Mouse (Mus musculus) limb, embryonic 11.5 days (tissue): Measurements from ENCODE around the gene Cdh8. TPM values are rescaled to one million over a fixed set of nuclear protein-coding genes. Genes with fewer than 3 reads are reported as not detected.

ENCODE experiments used
- ATAC-seq: fragments of 200-750 bp; cut with Nextera tagmentation; 2 replicates; pipeline ENCODE4 v1.8.0; 2017; ENCODE audit warnings: low read depth; ENCODE audit not compliant: insufficient number of reproducible peaks, low FRiP score, low TSS enrichment
- DNase-seq: peaks from one replicate; pipeline ENCODE4 v3.0.0-alpha.2; 2015; ENCODE audit warnings: low spot score
- H3K27ac ChIP-seq: fragments of 300-500 bp; sonication (generic); replicated peaks from 2 replicates; pipeline ENCODE4 v1.5.1; 2014; ENCODE audit warnings: low read depth, mild to moderate bottlenecking, low read length
- H3K27me3 ChIP-seq: fragments of 300-500 bp; sonication (generic); 2 replicates; pipeline ENCODE4 v1.6.1; 2014; ENCODE audit warnings: mild to moderate bottlenecking, low read length, mixed read lengths; ENCODE audit not compliant: control insufficient read depth, insufficient read depth
- H3K36me3 ChIP-seq: fragments of 300-500 bp; sonication (generic); 2 replicates; pipeline ENCODE4 v1.6.1; 2014; ENCODE audit warnings: mild to moderate bottlenecking, low read length, moderate library complexity, mixed read lengths; ENCODE audit not compliant: control insufficient read depth, insufficient read depth
- H3K4me1 ChIP-seq: fragments of 300-500 bp; sonication (generic); 2 replicates; pipeline ENCODE4 v1.6.1; 2014; ENCODE audit warnings: low read length, mixed read lengths; ENCODE audit not compliant: control insufficient read depth, insufficient read depth
- H3K4me2 ChIP-seq: fragments of 300-500 bp; sonication (generic); 2 replicates; pipeline ENCODE4 v1.6.1; 2014; ENCODE audit warnings: low read depth, mild to moderate bottlenecking, moderate library complexity; ENCODE audit not compliant: severe bottlenecking
- H3K4me3 ChIP-seq: fragments of 300-500 bp; sonication (generic); 2 replicates; pipeline ENCODE4 v1.5.1; 2014; ENCODE audit warnings: low read depth, low read length
- H3K9ac ChIP-seq: fragments of 300-500 bp; sonication (generic); 2 replicates; pipeline ENCODE4 v1.6.1; 2014; ENCODE audit warnings: mild to moderate bottlenecking, low read length
- H3K9me3 ChIP-seq: fragments of 300-500 bp; sonication (generic); 2 replicates; pipeline ENCODE4 v1.6.1; 2016; ENCODE audit warnings: low read length; ENCODE audit not compliant: control insufficient read depth
- WGBS: fragments of 180-500 bp; shearing (Covaris S2); extraction: QIAGEN DNeasy Blood & Tissue Kit; methylation state at CpG from one replicate; pipeline ENCODE4 v1.1.7; 2014; 5-methylcytosine and 5-hydroxymethylcytosine counted together
- polyA plus RNA-seq: library from polyadenylated mRNA; unstranded; fragments of >200 nt; fragmentation: Nextera tagmentation; extraction: Ambion mirVana; gene quantifications from 2 replicates; pipeline ENCODE4 v1.2.1, GENCODE M21; 2014

The Cdh8 gene
- 1.2 TPM in 2 replicates for polyA plus RNA-seq

DNA sequence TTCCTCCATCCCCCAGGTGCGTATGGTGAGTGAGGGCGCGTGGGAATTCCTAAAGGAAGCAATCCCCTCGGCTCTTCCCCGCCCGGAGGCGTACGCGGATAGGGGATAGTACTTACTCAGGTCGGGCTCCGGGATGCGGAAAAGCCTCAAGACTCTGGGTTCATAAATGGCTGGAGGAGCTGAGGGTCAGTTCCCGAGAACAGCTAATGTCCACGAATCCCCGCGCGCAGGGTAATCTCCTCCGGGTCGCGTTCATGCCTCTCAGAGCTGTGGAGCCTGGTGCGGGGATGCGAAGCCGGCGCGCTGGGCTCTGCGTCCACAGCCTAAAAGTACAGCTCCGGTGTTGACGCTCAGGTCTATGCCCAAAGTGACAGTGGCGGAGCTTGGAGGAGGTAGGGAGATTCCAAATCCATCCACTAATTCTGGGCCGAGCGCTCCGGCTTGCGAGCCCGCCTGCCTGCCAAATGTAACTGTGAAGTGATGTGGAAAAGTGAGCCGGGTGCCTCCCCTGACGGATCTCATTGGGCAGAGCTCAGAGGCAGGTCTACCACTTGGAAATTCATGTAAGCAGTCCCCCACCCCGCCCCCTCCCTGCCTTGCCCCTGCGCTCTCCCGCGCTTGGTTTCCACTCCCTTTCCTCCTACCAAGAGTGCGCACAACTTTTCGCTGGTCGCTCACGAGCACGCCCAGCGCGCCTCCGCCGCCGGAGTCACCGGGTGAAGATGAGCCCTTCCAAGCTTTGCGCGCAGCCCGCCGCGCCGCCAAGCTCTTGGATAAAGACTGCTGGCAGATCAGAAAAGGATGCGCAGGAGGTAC is at the start of gene Cdh8:
TSS of gene Cdh8 (minus strand) at position 506 of the 816 bp plus-strand sequence.
- no peak within 1 kb of the TSS for H3K9ac ChIP-seq
- H3K4me3 ChIP-seq: peak within 1 kb of the TSS; percentile 42
- H3K4me2 ChIP-seq: peak within 1 kb of the TSS; percentile 86
- H3K36me3 ChIP-seq: no peaks in the 10 kb centered on the region
- H3K27me3 ChIP-seq: peaks cover 35% of the 10 kb centered on the region
- H3K4me1 ChIP-seq: no peaks in the 10 kb centered on the region
- H3K9me3 ChIP-seq: no peaks in the 10 kb centered on the region
- DNase-seq (peak; percentile 71), ATAC-seq (peak; percentile 86)
- WGBS: under 1% methylated on average over 58 of the region's 58 CpGs
- H3K27ac ChIP-seq: no peak within 1 kb of the TSS

DNA sequence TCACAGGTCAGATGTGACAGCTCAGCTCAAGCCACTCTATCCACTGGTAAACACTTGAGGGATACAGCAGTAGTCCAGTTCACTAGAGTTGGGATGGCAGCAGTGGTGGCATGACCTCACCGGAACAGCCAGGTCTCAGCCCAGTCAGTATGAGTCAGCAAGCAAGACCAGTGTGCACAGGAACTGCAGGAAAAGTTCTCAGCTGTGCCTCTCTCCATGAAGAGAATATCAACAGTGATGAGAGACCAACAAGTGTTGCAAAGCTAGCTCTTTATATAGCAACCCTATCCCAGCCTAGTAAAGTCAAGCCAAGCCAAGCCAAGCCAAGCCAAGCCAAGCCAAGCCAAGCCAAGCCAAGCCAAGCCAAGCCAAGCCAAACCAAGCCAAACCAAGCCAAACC is 30.2 kb upstream of the Cdh8 start:
- Histone ChIP-seq H3K4me2 (no peak overlapping the region), H3K9me3 (no peaks in the 10 kb centered on the region), H3K4me1 (no peaks in the 10 kb centered on the region), H3K9ac (no peak overlapping the region), H3K36me3 (no peaks in the 10 kb centered on the region), H3K27ac (no peak overlapping the region), H3K27me3 (no peaks in the 10 kb centered on the region), H3K4me3 (no peak overlapping the region)
- WGBS: 92% methylated on average over 1 of the region's 1 CpGs
- no peak for ATAC-seq
- DNase-seq: no peak

DNA sequence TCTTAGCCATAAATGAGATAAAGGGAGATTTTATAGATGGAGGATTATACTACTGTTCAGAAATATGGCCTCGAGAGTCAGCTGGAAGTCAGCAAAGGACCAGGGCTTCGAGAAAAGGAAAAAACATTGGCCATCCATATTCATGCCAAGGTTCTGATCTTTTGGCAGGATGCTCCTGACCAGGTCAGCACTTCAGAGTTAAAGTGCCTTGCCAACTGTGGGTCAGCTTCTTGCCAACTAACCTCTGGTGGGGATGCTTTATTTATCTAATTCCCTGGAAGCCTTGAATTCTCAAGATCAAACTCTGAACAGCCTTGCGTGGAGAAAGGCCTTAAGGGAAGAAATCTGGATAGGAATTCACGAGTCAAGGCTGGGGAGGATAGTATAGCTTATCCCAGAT is 9.6 kb upstream of the Cdh8 start:
- Histone ChIP-seq H3K27me3 (no peaks in the 10 kb centered on the region), H3K9ac (no peak overlapping the region), H3K4me2 (no peak overlapping the region), H3K4me1 (no peaks in the 10 kb centered on the region), H3K27ac (no peak overlapping the region), H3K4me3 (no peak overlapping the region), H3K9me3 (no peaks in the 10 kb centered on the region), H3K36me3 (no peaks in the 10 kb centered on the region)
- no peak for ATAC-seq
- DNase-seq: no peak
- 82% methylated on average over 4 of the region's 4 CpGs for WGBS

GRCm38 (mm10) chr8:99421516-99421915 is 5.2 kb upstream of the Cdh8 start:
- no peaks in the 10 kb centered on the region for H3K9me3 ChIP-seq
- no peak overlapping the region for H3K27ac ChIP-seq
- H3K4me3 ChIP-seq: no peak overlapping the region
- no peaks in the 10 kb centered on the region for H3K4me1 ChIP-seq
- H3K36me3 ChIP-seq: no peaks in the 10 kb centered on the region
- ATAC-seq: no peak
- no peak overlapping the region for H3K9ac ChIP-seq
- H3K4me2 ChIP-seq: no peak overlapping the region
- no peak for DNase-seq
- WGBS: 37% methylated on average over 7 of the region's 7 CpGs
- H3K27me3 ChIP-seq: peaks cover 13% of the 10 kb centered on the region

DNA sequence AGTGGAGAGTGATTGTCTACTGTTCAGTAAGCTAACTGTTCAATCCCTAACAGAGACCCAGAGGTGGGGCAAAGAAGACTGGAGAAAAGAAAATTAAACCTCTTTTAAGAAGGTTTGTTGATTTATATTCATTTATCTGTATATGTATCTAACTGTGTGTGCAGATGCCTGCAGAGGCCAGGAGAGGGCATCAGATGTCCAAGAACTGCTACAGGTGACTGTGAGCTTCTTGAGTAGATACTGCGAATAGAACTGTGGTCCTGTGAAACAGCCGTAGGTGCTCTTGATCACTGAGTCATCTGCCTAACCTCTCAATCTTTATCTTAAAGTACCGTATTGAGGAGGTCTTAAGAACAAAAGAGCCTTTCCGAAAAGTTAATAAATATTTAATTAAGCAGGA is 3.5 kb upstream of the Cdh8 start:
- Histone ChIP-seq H3K27ac (no peak overlapping the region), H3K4me1 (no peaks in the 10 kb centered on the region), H3K4me2 (no peak overlapping the region), H3K9ac (no peak overlapping the region), H3K36me3 (no peaks in the 10 kb centered on the region), H3K9me3 (no peaks in the 10 kb centered on the region), H3K27me3 (peaks cover 29% of the 10 kb centered on the region), H3K4me3 (no peak overlapping the region)
- 86% methylated on average over 4 of the region's 4 CpGs for WGBS
- DNase-seq: no peak
- ATAC-seq: no peak

DNA sequence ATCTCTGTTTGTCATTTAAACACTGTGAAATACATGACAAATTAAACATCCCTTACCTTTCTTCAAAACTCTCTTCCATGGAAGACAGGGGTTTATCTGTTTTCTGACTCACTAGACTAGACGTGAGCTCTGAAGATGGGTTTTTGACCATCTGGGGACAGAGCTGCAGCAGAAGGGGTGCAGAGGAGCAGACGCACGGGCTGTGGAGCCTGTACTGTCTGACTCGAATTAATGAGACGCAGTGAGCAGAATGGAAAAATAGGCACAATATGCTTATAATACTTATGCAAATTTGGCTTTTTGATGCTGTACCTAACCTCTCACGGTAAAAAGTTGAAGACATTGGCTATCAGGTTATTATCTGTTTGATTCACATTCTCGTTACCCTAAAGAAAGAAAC is 1.2 kb upstream of the Cdh8 start:
- Histone ChIP-seq H3K36me3 (no peaks in the 10 kb centered on the region), H3K9me3 (no peaks in the 10 kb centered on the region), H3K4me1 (no peaks in the 10 kb centered on the region), H3K27ac (no peak overlapping the region), H3K27me3 (peaks cover 35% of the 10 kb centered on the region), H3K4me2 (no peak overlapping the region), H3K9ac (no peak overlapping the region), H3K4me3 (no peak overlapping the region)
- ATAC-seq (no peak), DNase-seq (no peak)
- 49% methylated on average over 7 of the region's 7 CpGs for WGBS

DNA sequence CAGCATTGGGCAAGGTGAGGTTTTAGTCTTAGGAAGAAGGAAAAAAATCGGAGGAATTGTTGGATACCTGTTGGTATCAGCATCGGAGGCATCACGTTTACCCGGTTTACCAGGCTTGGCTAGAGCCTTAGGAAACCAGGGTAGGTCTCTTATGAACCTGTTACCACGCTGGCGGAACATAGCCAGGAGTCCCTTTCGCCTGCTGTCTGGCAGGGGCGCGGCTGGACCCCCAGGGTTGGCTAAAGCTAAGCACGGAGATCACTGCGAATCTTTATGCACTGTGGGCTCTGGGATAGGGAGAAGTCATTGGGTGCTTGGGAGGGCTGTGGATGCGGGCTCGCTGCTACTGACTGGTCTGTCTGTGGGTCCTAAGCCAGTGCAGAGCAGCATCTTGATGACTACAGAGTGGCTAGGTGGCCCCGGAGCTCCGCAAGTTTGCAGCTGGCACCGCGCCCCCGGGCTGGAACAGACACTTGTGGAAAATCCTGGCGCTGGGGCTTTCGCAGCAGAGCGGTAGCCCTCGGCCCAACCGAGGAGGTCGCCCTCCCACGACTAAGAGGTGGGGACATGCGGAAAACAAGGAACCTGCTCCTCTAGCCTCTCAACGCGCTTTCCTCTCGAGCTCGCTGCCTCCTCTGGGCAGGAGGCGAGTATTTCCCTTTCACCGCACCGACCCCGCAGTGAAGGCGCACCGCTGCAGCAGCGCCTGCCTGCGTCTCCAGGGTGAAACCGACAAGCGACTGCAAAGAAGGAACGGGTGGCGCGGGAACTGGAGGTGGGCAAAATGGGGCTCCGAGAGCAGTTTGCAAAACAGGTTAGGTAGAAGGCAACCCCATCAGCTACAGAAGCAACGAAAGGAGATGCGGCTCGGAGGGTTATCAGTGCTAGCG is 950 bp downstream of the Cdh8 start:
- ATAC-seq (no peak), DNase-seq (peak; percentile 56)
- Histone ChIP-seq H3K4me3 (peak overlapping the region; percentile 42), H3K27ac (no peak overlapping the region), H3K27me3 (peaks cover 35% of the 10 kb centered on the region), H3K36me3 (no peaks in the 10 kb centered on the region), H3K9ac (no peak overlapping the region), H3K9me3 (no peaks in the 10 kb centered on the region), H3K4me1 (no peaks in the 10 kb centered on the region), H3K4me2 (peak overlapping the region; percentile 86)
- WGBS: under 1% methylated on average over 48 of the region's 48 CpGs

GRCm38 (mm10) chr8:99414483-99414921 is 1.8 kb downstream of the Cdh8 start:
- no peak overlapping the region; the same call in 1 of the 2 replicates for H3K4me3 ChIP-seq
- no peak overlapping the region for H3K27ac ChIP-seq
- H3K4me1 ChIP-seq: no peaks in the 10 kb centered on the region
- 9% methylated on average over 9 of the region's 9 CpGs for WGBS
- H3K9ac ChIP-seq: no peak overlapping the region
- DNase-seq: peak; percentile 21
- no peak for ATAC-seq
- H3K4me2 ChIP-seq: peak overlapping the region; percentile 86; the same call in 1 of the 2 replicates
- H3K27me3 ChIP-seq: peaks cover 35% of the 10 kb centered on the region
- H3K9me3 ChIP-seq: no peaks in the 10 kb centered on the region
- H3K36me3 ChIP-seq: no peaks in the 10 kb centered on the region
